Mouse (Mus musculus) heart, adult 8-10 months (tissue): ENCODE measurements at regions not wholly inside any gene's neighbourhood (a gene's known extent, or its start where the extent isn't known, plus 50 kb on each side); places are given as distances from the start of the nearest gene placed in this dataset.

Experiments used
- DNase-seq: peaks from one replicate; pipeline ENCODE4 v3.0.0; 2022; ENCODE audit warnings: low spot score

DNA sequence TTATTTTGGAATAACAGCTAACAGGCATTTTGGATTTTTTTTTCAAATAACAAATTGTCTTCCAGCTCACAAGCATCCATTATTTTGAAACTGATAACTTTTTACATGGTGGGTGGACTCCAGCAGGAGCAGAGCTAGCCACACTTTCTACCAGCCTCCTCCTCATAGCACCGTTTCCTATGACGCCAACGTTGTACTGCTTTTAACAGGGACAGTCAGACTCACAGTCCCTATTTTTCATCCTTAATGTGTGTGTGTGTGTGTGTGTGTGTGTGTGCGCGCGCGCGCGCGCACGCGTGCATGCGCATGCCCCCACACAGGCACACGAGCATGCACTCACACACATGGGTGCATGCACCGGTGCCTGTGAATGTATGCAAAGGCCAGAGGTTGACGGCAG is 70.5 kb upstream of the S1pr3 start:
- DNase-seq, result no peak

DNA sequence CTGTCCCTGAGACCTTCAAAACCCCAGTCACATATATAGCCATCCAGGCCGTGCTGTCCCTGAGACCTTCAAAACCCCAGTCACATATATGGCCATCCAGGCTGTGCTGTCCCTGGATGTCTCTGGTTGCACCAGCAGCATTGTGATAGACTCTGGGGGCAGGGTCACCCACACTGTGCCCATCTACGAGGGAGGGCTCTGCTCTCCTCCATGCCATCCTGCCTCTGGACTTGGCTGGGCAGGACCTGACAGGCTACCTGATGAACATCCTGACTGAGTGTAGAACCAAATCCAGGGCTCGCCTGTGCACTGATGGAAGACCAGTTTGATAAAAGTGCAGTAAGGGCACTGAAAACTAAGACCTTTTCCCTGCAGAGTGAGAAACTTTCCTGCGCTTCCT is 63.1 kb upstream of the S1pr3 start:
- DNase-seq, result no peak

DNA sequence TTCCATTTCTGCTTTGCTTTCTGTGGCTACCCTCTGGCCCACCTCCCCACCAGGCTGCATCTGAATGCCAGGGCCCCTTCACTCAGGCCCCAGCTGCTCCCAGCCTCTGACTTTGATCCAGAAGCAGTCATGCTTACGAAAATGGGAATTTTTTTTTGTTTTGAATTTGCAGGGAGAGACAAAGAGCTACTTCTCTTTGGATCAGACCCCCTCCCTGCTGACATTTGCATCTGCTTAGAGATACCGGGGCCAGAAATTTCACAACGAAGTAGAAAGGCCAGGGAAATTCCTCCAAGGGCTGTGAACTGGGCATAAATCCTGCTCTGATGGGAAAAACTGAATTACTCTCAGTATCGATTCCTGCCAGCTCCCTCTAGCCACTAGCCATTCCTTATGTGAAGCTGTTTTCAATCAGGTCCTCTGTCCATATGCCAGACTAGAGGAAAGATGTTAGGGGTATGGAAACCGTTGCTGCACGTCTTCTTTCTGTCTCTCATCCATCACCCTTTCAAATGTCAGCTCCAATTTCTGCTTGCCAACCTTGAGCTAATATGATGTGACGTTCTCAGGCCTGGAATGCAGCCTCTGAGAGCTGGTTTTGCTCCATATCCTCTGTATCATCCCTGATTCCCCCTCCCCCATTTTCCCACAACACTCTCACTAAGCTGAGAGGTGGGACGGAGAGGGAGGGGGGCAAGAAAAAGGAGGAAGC is 62.4 kb upstream of the S1pr3 start:
- DNase-seq, result peak; percentile 58

DNA sequence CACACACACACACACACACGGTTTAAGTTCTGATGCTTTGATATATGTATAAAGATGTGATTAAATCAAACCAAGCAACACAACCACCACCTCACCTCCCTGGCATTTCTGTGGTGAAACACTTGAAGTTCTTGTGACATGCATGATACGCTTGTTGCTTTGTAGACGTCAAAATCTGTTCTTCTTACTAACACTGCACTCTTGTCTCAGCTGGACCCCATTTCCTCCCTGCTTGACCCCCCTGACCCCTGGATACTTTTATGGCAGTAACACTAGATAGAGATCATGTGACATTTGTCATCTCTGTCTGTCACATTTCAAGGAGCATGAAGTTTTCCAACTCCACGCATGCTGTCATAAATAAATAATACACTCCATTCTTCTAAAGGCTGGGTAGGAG is 59.7 kb upstream of the S1pr3 start:
- DNase-seq, result no peak

DNA sequence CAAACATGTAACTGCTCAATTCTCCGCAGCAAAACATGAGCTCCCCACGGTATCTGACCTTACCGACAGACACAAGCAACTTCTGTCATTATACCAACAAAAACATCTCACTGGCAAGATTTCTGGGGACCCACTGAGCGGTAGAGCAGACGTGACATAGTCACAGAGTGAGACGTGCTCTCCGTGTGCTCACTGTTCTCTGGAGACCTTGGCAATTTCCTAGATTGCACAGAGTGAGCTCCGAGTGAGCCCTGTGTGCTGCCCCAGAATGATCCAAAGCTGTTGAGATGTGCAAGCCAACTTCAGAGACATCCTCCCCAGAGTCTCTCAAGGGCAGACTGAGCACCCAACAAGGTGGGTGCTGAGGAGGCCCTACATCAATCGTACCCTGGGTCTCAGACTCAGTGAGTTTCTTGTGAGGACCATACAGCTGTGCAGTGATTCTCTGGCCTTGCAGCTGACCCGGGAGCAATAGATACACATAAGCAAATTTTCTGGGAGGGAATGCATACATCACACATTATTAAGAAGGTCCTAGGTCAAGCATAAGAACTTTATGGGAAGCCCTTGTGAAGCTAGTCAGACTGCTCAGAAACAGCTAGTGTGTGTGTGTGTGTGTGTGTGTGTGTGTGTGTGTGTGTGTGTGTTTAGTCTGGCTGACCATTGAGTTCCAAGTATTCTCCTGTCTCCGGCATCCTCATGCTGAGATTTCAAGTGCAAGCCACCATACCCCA is 58.5 kb upstream of the S1pr3 start:
- peak; percentile 28 for DNase-seq

DNA sequence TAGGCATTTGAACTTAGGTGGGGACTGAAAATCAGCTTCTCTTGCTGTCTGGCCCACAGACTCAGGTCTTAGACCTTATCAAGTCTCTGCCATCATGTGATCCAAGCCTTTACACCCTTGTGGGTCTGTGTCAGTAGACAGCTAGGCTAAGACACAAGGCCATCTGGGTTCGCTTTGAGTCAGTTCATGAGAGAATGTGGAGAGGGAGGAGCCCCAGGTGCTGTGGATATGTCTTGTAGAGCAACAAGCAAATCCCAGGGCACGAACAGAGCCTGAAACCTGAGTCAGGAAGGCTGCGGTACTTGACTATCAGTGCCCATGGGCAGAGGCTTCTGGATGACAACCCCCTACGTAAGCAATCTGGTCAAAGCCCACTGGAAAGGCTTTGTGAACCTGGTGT is 55.6 kb upstream of the S1pr3 start:
- DNase-seq, result no peak

DNA sequence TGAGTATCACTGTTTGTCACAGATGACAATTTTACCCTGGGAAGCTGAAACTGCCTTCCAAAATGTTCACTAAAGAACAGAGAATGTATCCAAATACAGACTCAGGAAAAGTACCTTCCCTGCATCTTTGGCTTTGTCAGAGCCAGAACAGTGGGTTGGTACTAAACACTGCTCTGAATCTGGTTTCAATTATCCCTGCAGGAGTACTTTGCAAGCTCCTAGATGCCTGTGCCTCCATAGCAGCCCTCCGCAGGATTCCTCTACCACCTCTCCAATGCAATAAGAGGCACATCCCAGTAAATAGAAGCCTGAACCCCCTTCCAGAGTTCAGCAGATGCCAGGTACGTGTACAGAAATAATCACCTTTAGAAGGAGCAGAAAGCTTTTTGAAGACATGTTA is 52.9 kb upstream of the S1pr3 start:
- DNase-seq, result no peak
